Mouse (Mus musculus) erythroblast, embryonic 14.5 days (primary cell): ENCODE measurements around the gene 1700029J07Rik.

ENCODE experiments used
- GATA1 ChIP-seq: IDR thresholded peaks from 2 replicates; pipeline ENCODE4 v1.6.1; 2012; ENCODE audit warnings: low read length, inconsistent platforms, mixed read lengths
- TAL1 ChIP-seq: IDR thresholded peaks from 3 replicates; pipeline ENCODE4 v1.6.1; 2012; ENCODE audit warnings: low read length, inconsistent platforms, mixed read lengths

DNA sequence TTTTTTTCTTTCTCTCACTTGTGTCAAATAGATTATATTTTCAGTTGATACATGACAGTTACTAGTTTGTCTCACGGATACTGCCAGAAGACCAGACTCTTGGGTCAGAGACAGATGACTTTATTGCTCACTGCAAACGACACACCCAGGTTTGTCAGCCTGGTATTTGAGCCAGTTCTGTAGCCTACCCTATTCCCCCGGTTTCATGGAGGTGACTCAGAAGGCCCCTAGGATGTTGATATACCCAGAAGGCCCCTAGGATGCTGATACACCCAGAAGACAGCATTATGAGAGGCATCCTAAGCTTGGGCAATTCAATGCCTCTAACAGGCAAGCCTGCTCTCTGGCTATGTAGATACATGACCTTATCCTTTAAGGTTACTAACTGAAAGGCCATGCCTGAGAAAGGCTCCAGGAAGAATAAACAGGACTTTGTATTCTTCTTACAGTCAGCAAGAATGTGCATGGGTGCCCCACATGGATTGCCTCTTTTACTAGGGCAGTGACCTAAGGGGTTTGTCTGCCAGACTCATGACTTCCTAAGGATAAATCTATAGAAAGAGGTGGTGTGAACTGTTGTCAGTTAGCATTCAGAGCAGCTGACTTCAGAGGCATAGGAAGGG is 32.1 kb upstream of the 1700029J07Rik start:
- TF ChIP-seq GATA1 (no peak), TAL1 (no peak)
